Mouse (Mus musculus) E14TG2a.4 (cell line): ENCODE measurements around the gene Tsnaxip1.

Experiments
- CTCF ChIP-seq: conservative IDR thresholded peaks from 2 replicates; pipeline ENCODE4 v1.5.1; 2014; ENCODE audit warnings: low read length
- NANOG ChIP-seq: IDR thresholded peaks from 2 replicates; pipeline ENCODE4 v1.6.1; 2014; ENCODE audit warnings: borderline replicate concordance, low read length, mixed read lengths
- POU5F1 ChIP-seq: IDR thresholded peaks from 2 replicates; pipeline ENCODE4 v1.6.1; 2014; ENCODE audit warnings: low read length, borderline replicate concordance

- TF ChIP-seq CTCF (no peak), NANOG (no peak), POU5F1 (no peak)
These were observed 21.6 kb upstream of the Tsnaxip1 start for GRCm38 (mm10) chr8:105805964-105806363.
